Mouse (Mus musculus) myocyte (in vitro differentiated cells): ENCODE measurements around the gene Usp32.

ENCODE experiments used
- CEBPB ChIP-seq: IDR thresholded peaks from 2 replicates; pipeline ENCODE4 v1.6.1; 2011; ENCODE audit warnings: mild to moderate bottlenecking, moderate library complexity; ENCODE audit not compliant: poor library complexity, insufficient read depth, severe bottlenecking
- MAX ChIP-seq: IDR thresholded peaks from one replicate; pipeline ENCODE4 v1.6.1; 2011; ENCODE audit warnings: low read depth, mild to moderate bottlenecking, control low read depth
- MYOG ChIP-seq, 3 experiments: IDR thresholded peaks; one replicate each; pipeline ENCODE4 v1.6.1; 2011; ENCODE audit warnings: control low read depth in 2 of 3, low read depth in 2 of 3, mild to moderate bottlenecking in 2 of 3; ENCODE audit not compliant: insufficient read length in 2 of 3, control insufficient read depth in 1 of 3, insufficient read depth in 1 of 3
- POLR2A ChIP-seq: IDR thresholded peaks from one replicate; pipeline ENCODE4 v1.6.1; 2011; ENCODE audit warnings: low read depth, mild to moderate bottlenecking, control low read depth, moderate library complexity; ENCODE audit not compliant: insufficient read length
- POLR2AphosphoS2 ChIP-seq: IDR thresholded peaks from one replicate; pipeline ENCODE4 v1.6.1; 2011; ENCODE audit warnings: low read depth, control low read depth; ENCODE audit not compliant: insufficient read length
- TCF12 ChIP-seq: IDR thresholded peaks from one replicate; pipeline ENCODE4 v1.6.1; 2011; ENCODE audit warnings: mild to moderate bottlenecking, control low read depth; ENCODE audit not compliant: poor library complexity, insufficient read depth, severe bottlenecking
- USF1 ChIP-seq: IDR thresholded peaks from one replicate; pipeline ENCODE4 v1.6.1; 2011; ENCODE audit warnings: low read depth, mild to moderate bottlenecking, control low read depth, moderate library complexity

- no peak for TF ChIP-seq CEBPB
- TF ChIP-seq POLR2A, result no peak
- no peak for TF ChIP-seq POLR2AphosphoS2
- no peak for TF ChIP-seq MYOG (IDR thresholded peaks at IDR 0.05; ENCODE audit: control insufficient read depth in 1 of 3, insufficient read depth in 1 of 3, insufficient read length in 2 of 3, low read depth in 2 of 3)
- TF ChIP-seq MAX, result no peak
- TF ChIP-seq USF1, result no peak
- no peak for TF ChIP-seq TCF12
Observed at GRCm38 (mm10) chr11:85055561-85055960, 84.4 kb downstream of the Usp32 start.
